Comparison of ENCODE assay signal across 8 mouse cellular contexts in the genomic region with DNA sequence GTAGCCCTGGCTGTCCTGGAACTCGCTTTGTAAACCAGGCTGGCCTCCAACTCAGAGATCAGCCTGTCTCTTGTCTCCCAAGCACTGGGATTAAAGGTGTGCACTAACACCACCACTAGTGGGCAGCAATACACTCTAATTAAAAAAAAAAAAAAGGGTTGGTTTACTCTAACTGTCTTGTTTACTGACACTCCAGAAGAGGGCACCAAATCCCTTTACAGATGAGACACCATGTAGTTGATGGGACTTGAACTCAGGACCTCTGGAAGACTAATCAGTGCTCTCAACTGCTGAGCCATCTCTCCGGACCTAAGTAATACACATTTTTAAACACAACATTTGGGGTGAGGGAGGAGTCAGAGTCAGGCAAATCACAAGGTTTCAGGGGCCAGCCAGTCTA. TPM values are rescaled to one million over a fixed set of nuclear protein-coding genes. Genes with fewer than 3 reads are reported as not detected.
A peak's percentile ranks its signal among the peaks of the same experiment; 100 is the strongest.
DNase-seq lines count a peak whose midpoint lies in the region; ATAC-seq and TF ChIP-seq lines count a peak whose summit lies in the region.

No protein-coding gene starts in this region.

- DNase-seq in heart, postnatal 0 days (ENCODE audit: low spot score) = peak; percentile 73
- DNase-seq in CD4-positive helper T cell, adult 2 months (ENCODE audit: low read depth, low spot score) = peak; percentile 77
- peak; percentile 76 for DNase-seq in NIH3T3 (ENCODE audit: low read depth)
- peak; percentile 69 for DNase-seq in retina, postnatal 1 day
- DNase-seq in frontal cortex, postnatal 10 days (ENCODE audit: low spot score in 2 of 2) = no peak

- peaks cover 4% of the 10 kb centered on the region; the same call in 1 of the 2 replicates for H3K36me3 ChIP-seq in heart, postnatal 0 days (replicated peaks; ENCODE audit: control insufficient read depth, insufficient read depth, low read length)
- no peaks in the 10 kb centered on the region for H3K36me3 ChIP-seq in heart, embryonic 11.5 days (ENCODE audit: control insufficient read depth, insufficient read depth, low read length)

- no peak overlapping the region for H3K27ac ChIP-seq in heart, postnatal 0 days (ENCODE audit: low read depth)
- H3K27ac ChIP-seq in heart, embryonic 11.5 days (ENCODE audit: low read depth, low read length) = no peak overlapping the region

- TF ChIP-seq EP300 in heart, postnatal 0 days (IDR thresholded peaks at IDR 0.05; ENCODE audit: low read depth) = no peak

- H3K27me3 ChIP-seq in heart, postnatal 0 days (ENCODE audit: control insufficient read depth, insufficient read depth, low read length) = no peaks in the 10 kb centered on the region
- H3K27me3 ChIP-seq in heart, embryonic 11.5 days (ENCODE audit: control insufficient read depth, insufficient read depth, low read length) = no peaks in the 10 kb centered on the region

- no peaks in the 10 kb centered on the region for H3K9me3 ChIP-seq in heart, postnatal 0 days (replicated peaks; ENCODE audit: control insufficient read depth, low read length)
- H3K9me3 ChIP-seq in heart, embryonic 11.5 days (replicated peaks; ENCODE audit: control insufficient read depth, low read length) = no peaks in the 10 kb centered on the region

- TF ChIP-seq CTCF in heart, postnatal 0 days (IDR thresholded peaks at IDR 0.05; ENCODE audit: low read depth) = peak; percentile 57

- 0 out of 2 replicates have a peak, but pooled peaks have one; percentile 21 for ATAC-seq in heart, postnatal 0 days (ENCODE audit: insufficient read depth, low read depth)
- ATAC-seq in heart, embryonic 11.5 days (replicated peaks; ENCODE audit: insufficient number of reproducible peaks, low FRiP score, low TSS enrichment) = no peak
- peak; percentile 66 for ATAC-seq in inflammation-experienced regulatory T-cells, adult 6 months
- no peak for ATAC-seq in frontal cortex, adult (ENCODE audit: low TSS enrichment)

- H3K4me3 ChIP-seq in heart, postnatal 0 days (ENCODE audit: low read depth, low read length) = no peak overlapping the region
- H3K4me3 ChIP-seq in heart, embryonic 11.5 days (ENCODE audit: low read depth, low read length) = no peak overlapping the region

- H3K4me2 ChIP-seq in heart, postnatal 0 days (ENCODE audit: low read depth, low read length) = no peak overlapping the region
- H3K4me2 ChIP-seq in heart, embryonic 11.5 days = no peak overlapping the region

- 55% methylated on average over 2 of the region's 2 CpGs for WGBS in heart, postnatal 0 days
- WGBS in heart, embryonic 11.5 days (ENCODE audit: insufficient replicate concordance) = 53% methylated on average over 2 of the region's 2 CpGs

- H3K4me1 ChIP-seq in heart, postnatal 0 days (ENCODE audit: control insufficient read depth, insufficient read depth) = peaks cover 4% of the 10 kb centered on the region; the same call in 1 of the 2 replicates
- H3K4me1 ChIP-seq in heart, embryonic 11.5 days (ENCODE audit: control insufficient read depth, insufficient read depth, low read length) = peaks cover 7% of the 10 kb centered on the region; the same call in 1 of the 2 replicates

- H3K9ac ChIP-seq in heart, postnatal 0 days (replicated peaks; ENCODE audit: low read depth, low read length) = no peak overlapping the region
- H3K9ac ChIP-seq in heart, embryonic 11.5 days (ENCODE audit: low read depth, low read length) = no peak overlapping the region

RNA-seq across cellular contexts. Expression of gene Fancg, which starts 4.5 kb away (rescaled TPM):
- 4.5 and 4.9 TPM in 2 replicates for total RNA-seq in heart, postnatal 0 days (2014; rRNA removed; ENCODE audit: low replicate concordance)
- 4.6 and 4.9 TPM in 2 replicates for polyA plus RNA-seq in heart, postnatal 0 days (2015; fragmentation: Nextera tagmentation; extraction: Ambion mirVana)
- polyA plus RNA-seq in heart, embryonic 11.5 days (2014; fragmentation: Nextera tagmentation; extraction: Ambion mirVana) = 11.0 and 11.5 TPM in 2 replicates
- 10 to 100 TPM; 22.9 to 41.7 (median 31.8) TPM for polyA plus RNA-seq in inflammation-experienced regulatory T-cells, adult 6 months (2017; shearing (Covaris generic))

RNA-seq across cellular contexts. Expression of gene Vcp, which starts 5.5 kb away (rescaled TPM):
- 166 and 201 TPM in 2 replicates for total RNA-seq in heart, postnatal 0 days (2014; rRNA removed; ENCODE audit: low replicate concordance)
- 398 and 438 TPM in 2 replicates for polyA plus RNA-seq in heart, postnatal 0 days (2015; fragmentation: Nextera tagmentation; extraction: Ambion mirVana)
- polyA plus RNA-seq in heart, embryonic 11.5 days (2014; fragmentation: Nextera tagmentation; extraction: Ambion mirVana) = 472 and 544 TPM in 2 replicates
- polyA plus RNA-seq in inflammation-experienced regulatory T-cells, adult 6 months (2017; shearing (Covaris generic)) = 100 to 1,000 TPM; 144 to 162 (median 154) TPM

RNA-seq across cellular contexts. Expression of gene Pigo, which starts 19.9 kb away (rescaled TPM):
- 11.3 and 25.2 TPM in 2 replicates for total RNA-seq in heart, postnatal 0 days (2014; rRNA removed; ENCODE audit: low replicate concordance)
- 11.4 and 12.5 TPM in 2 replicates for polyA plus RNA-seq in heart, postnatal 0 days (2015; fragmentation: Nextera tagmentation; extraction: Ambion mirVana)
- polyA plus RNA-seq in heart, embryonic 11.5 days (2014; fragmentation: Nextera tagmentation; extraction: Ambion mirVana) = 13.2 and 13.6 TPM in 2 replicates
- 10 to 100 TPM; 10.5 to 22.3 (median 12.0) TPM for polyA plus RNA-seq in inflammation-experienced regulatory T-cells, adult 6 months (2017; shearing (Covaris generic))

RNA-seq across cellular contexts. Expression of gene Stoml2, which starts 25.7 kb away (rescaled TPM):
- total RNA-seq in heart, postnatal 0 days (2014; rRNA removed; ENCODE audit: low replicate concordance) = 77.9 and 130 TPM in 2 replicates
- 171 and 174 TPM in 2 replicates for polyA plus RNA-seq in heart, postnatal 0 days (2015; fragmentation: Nextera tagmentation; extraction: Ambion mirVana)
- 251 and 255 TPM in 2 replicates for polyA plus RNA-seq in heart, embryonic 11.5 days (2014; fragmentation: Nextera tagmentation; extraction: Ambion mirVana)
- 100 to 1,000 TPM; 138 to 146 (median 139) TPM for polyA plus RNA-seq in inflammation-experienced regulatory T-cells, adult 6 months (2017; shearing (Covaris generic))

RNA-seq across cellular contexts. Expression of gene 1700022I11Rik, which starts 36.4 kb away (rescaled TPM):
- not detected in 2 replicates for total RNA-seq in heart, postnatal 0 days (2014; rRNA removed; ENCODE audit: low replicate concordance)
- polyA plus RNA-seq in heart, postnatal 0 days (2015; fragmentation: Nextera tagmentation; extraction: Ambion mirVana) = 0.19 and 0.41 TPM in 2 replicates
- 0.36 and 0.69 TPM in 2 replicates for polyA plus RNA-seq in heart, embryonic 11.5 days (2014; fragmentation: Nextera tagmentation; extraction: Ambion mirVana)
- 1 to 10 TPM in 1 of 3 experiments, under 1 TPM in 1, not detected in 1; 0.35 to 1.1 TPM for polyA plus RNA-seq in inflammation-experienced regulatory T-cells, adult 6 months (2017; shearing (Covaris generic))

Comparison
In these comparisons a context has a peak if more than half of its experiments do, and no peak if none do; other contexts are left out.
1. ATAC-seq: peak in heart, postnatal 0 days (single experiment) and inflammation-experienced regulatory T-cells, adult 6 months (single experiment); none in heart, embryonic 11.5 days (single experiment) and frontal cortex, adult (single experiment).
2. DNase-seq: peak in heart, postnatal 0 days (single experiment), CD4-positive helper T cell, adult 2 months (single experiment), NIH3T3 (single experiment) and retina, postnatal 1 day (single experiment); none in frontal cortex, postnatal 10 days (0 of 2).